Mouse (Mus musculus) inflammation-experienced regulatory T-cells, adult 6 months (primary cell): ENCODE results near the gene 1600014C10Rik. TPM values are rescaled to one million over a fixed set of nuclear protein-coding genes. Genes with fewer than 3 reads are reported as not detected.

Experiments used
- ATAC-seq: one replicate; pipeline ENCODE4 v1.8.0; 2017
- polyA plus RNA-seq, 3 experiments: library from polyadenylated mRNA; unstranded; fragments of 100-300 nt; shearing (Covaris generic); gene quantifications; one replicate each; pipeline ENCODE4 v1.2.1; 2017

Gene 1600014C10Rik
- polyA plus RNA-seq, 3 experiments from 2014 or later, result 87.7 to 147 (median 136) TPM

GRCm38 (mm10) chr7:38184418-38184745, 1.4 kb downstream of the 1600014C10Rik start:
- no peak for ATAC-seq

GRCm38 (mm10) chr7:38184786-38185185, 1.8 kb downstream of the 1600014C10Rik start:
- ATAC-seq, result no peak

GRCm38 (mm10) chr7:38186861-38187260, 3.8 kb downstream of the 1600014C10Rik start:
- ATAC-seq, result peak; percentile 7

- ATAC-seq, result no peak
These were observed 4.8 kb downstream of the 1600014C10Rik start for GRCm38 (mm10) chr7:38187796-38188195.

GRCm38 (mm10) chr7:38188281-38189075, 5.5 kb downstream of the 1600014C10Rik start:
- ATAC-seq, result no peak

GRCm38 (mm10) chr7:38189136-38189982, 6.3 kb downstream of the 1600014C10Rik start:
- peak; percentile 84 for ATAC-seq

GRCm38 (mm10) chr7:38190056-38190835, 7.2 kb downstream of the 1600014C10Rik start:
- ATAC-seq, result no peak

- ATAC-seq, result no peak
These were observed 8.1 kb downstream of the 1600014C10Rik start for GRCm38 (mm10) chr7:38191146-38191545.

GRCm38 (mm10) chr7:38191571-38191970, 8.6 kb downstream of the 1600014C10Rik start:
- ATAC-seq, result no peak

GRCm38 (mm10) chr7:38199907-38200605, 17.0 kb downstream of the 1600014C10Rik start:
- ATAC-seq, result no peak

- peak; percentile 93 for ATAC-seq
These were observed 17.7 kb downstream of the 1600014C10Rik start for GRCm38 (mm10) chr7:38200606-38201289.

GRCm38 (mm10) chr7:38201290-38201658, 18.3 kb downstream of the 1600014C10Rik start:
- ATAC-seq, result no peak

GRCm38 (mm10) chr7:38204314-38204713, 21.3 kb downstream of the 1600014C10Rik start:
- ATAC-seq, result no peak

- ATAC-seq, result no peak
These were observed 22.8 kb downstream of the 1600014C10Rik start for GRCm38 (mm10) chr7:38205801-38206200.

- ATAC-seq, result no peak
These were observed 23.5 kb downstream of the 1600014C10Rik start for GRCm38 (mm10) chr7:38206564-38206963.

- no peak for ATAC-seq
These were observed 26.0 kb downstream of the 1600014C10Rik start for GRCm38 (mm10) chr7:38208969-38209368.

- no peak for ATAC-seq
These were observed 26.6 kb downstream of the 1600014C10Rik start for GRCm38 (mm10) chr7:38209478-38210152.

- ATAC-seq, result no peak
These were observed 29.6 kb downstream of the 1600014C10Rik start for GRCm38 (mm10) chr7:38212651-38213062.

- peak; percentile 84 for ATAC-seq
These were observed 31.6 kb downstream of the 1600014C10Rik start for GRCm38 (mm10) chr7:38214473-38215214.

- ATAC-seq, result no peak
These were observed 32.3 kb downstream of the 1600014C10Rik start for GRCm38 (mm10) chr7:38215281-38215680.
